Mouse (Mus musculus): ENCODE data around the gene Zim1. TPM values are rescaled to one million over a fixed set of nuclear protein-coding genes. Genes with fewer than 3 reads are reported as not detected.

Zim1 gene
- 0.48 and 0.86 TPM in 2 replicates for polyA plus RNA-seq (2016; fragmentation: Nextera tagmentation; extraction: Ambion mirVana)

DNA sequence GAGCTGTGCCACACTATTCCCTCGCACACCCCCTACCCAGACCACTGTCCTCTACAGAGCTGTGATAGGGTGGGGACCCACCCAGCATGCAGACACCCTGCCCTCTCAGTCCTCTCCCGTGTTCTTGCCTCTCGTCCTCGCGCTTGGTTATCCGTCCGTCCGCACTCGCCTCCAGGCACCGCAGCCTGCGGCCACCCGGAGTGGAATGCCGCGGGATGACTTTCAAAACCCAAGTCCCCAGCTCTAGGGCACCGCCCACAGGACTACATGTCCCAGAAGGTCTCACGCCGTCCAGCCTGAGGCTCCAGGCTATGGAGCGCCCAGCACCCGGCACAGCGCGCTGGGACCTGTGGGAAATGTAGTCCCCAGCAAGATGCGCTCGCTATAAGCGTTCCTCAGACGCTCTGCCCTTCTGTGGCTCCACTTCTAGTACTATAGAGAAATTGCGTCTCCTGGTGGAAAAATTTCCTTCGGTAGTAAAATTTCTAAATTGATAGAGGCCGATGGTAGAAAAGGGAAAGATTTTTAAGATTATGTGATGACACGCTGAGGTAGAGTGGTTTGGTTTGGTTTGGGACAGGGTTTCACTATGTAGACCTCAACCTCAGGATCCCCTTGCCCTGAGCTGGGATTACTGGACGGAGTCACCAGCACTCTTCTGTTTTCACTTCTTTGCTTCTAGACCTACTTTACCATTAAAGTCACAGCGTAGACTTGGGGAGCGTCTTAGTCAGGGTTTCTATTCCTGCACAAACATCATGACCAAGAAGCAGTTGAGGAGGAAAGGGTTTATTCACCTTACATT, at the start of gene Zim1:
Gene Zim1, minus strand, starts transcription at position 210 of the 805 bp plus-strand sequence.
- H3K4me1 ChIP-seq: peaks cover 6% of the 10 kb centered on the region
- H3K36me3 ChIP-seq: 0 out of 2 replicates have a peak, but pooled peaks cover 2% of the 10 kb centered on the region
- 10% methylated on average over 32 of the region's 32 CpGs for WGBS
- H3K27ac ChIP-seq (replicated peaks): 0 out of 2 replicates have a peak within 1 kb of the TSS, but pooled peaks have one; percentile 42
- H3K9me3 ChIP-seq (replicated peaks): no peaks in the 10 kb centered on the region
- H3K4me3 ChIP-seq: peak within 1 kb of the TSS; percentile 62
- DNase-seq (ENCODE audit: low spot score): peak; percentile 90
- no peaks in the 10 kb centered on the region for H3K27me3 ChIP-seq (ENCODE audit: low read depth, poor library complexity, severe bottlenecking)

DNA sequence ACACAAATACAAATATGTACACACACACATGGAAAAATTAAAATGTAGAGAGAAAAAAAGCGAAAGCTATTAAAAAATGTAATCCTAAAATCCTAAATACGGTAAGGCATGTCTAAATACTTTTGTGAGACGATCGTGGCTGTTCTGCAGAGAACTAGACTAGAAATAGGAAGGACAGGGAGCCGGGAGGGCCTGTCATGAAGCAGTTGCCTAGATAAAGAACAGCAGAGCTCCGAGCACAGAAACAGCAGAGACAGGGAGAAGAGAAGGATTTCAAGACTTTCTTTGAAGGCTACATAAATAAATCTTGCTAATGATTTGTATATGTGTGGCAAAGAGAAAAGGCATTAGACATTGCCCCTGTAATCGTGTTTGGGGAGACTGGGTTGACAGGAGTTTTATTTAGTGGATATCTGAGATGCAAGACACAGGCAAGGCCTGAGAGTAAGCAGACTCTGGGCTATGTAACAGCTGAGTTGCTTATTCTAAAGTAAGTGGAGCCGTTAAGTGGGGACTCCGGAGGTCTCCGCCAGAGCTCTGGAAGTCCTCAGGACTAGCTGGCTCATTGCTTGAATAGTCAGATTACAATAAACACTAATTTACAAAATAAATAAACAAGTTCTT, 48.1 kb upstream of the Zim1 start:
- 85% methylated on average over 10 of the region's 10 CpGs for WGBS
- Histone ChIP-seq H3K4me1 (peaks cover 4% of the 10 kb centered on the region), H3K9me3 (replicated peaks) (no peaks in the 10 kb centered on the region), H3K27ac (replicated peaks) (no peak overlapping the region), H3K27me3 (ENCODE audit: low read depth, poor library complexity, severe bottlenecking) (no peaks in the 10 kb centered on the region), H3K36me3 (no peaks in the 10 kb centered on the region), H3K4me3 (no peak overlapping the region)
- DNase-seq (ENCODE audit: low spot score): no peak

DNA sequence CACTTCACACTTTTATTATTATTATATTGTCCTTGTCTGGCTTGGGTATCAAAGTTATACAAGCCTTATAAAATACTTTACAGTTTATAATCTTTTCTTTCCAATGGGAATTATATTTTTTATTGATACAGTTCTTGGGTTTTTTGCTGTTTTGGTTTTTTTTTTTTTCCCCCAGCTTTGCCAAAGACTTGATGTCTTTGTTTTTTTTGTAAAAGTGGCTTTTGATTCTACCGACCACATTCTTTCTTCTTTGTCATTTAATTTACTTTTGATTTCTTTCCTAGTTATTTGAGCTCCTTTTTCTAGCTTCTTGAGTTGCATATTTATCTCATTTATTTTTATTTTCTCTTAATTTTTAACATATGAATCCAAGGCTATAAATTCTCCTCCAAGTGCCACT, 39.8 kb upstream of the Zim1 start:
- no peak overlapping the region for H3K4me3 ChIP-seq
- H3K9me3 ChIP-seq (replicated peaks): no peaks in the 10 kb centered on the region; the same call in 1 of the 2 replicates
- H3K36me3 ChIP-seq: no peaks in the 10 kb centered on the region
- H3K4me1 ChIP-seq: peaks cover 9% of the 10 kb centered on the region; the same call in 1 of the 2 replicates
- WGBS: 81% methylated on average over 1 of the region's 1 CpGs
- no peak for DNase-seq (ENCODE audit: low spot score)
- H3K27ac ChIP-seq (replicated peaks): no peak overlapping the region
- no peaks in the 10 kb centered on the region for H3K27me3 ChIP-seq (ENCODE audit: low read depth, poor library complexity, severe bottlenecking)

DNA sequence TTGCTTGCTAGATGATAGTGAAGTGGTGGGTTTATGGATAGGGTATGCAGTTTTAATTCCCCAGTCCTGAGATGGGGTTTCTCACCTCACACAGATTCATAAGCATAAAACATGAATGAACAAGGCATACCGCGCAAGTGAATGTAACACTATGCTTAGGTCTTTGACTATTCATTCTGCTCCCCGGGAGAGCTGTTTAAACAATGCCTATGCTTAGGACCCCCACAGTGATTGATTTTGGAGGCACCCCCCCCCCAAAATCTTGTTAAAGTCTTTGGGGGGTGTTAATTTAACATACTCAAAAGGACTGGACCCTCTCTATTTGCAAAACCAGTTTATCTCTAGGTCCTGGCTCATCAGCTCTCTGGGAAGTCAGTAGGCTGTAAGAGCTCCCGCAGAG, 35.7 kb upstream of the Zim1 start:
- DNase-seq (ENCODE audit: low spot score): no peak
- no peaks in the 10 kb centered on the region for H3K36me3 ChIP-seq
- peak overlapping the region; percentile 89 for H3K27ac ChIP-seq (replicated peaks)
- H3K4me3 ChIP-seq: peak overlapping the region; percentile 58
- H3K27me3 ChIP-seq (ENCODE audit: low read depth, poor library complexity, severe bottlenecking): no peaks in the 10 kb centered on the region
- WGBS: 40% methylated on average over 4 of the region's 4 CpGs
- peaks cover 40% of the 10 kb centered on the region for H3K9me3 ChIP-seq (replicated peaks)
- peaks cover 11% of the 10 kb centered on the region; the same call in 1 of the 2 replicates for H3K4me1 ChIP-seq

DNA sequence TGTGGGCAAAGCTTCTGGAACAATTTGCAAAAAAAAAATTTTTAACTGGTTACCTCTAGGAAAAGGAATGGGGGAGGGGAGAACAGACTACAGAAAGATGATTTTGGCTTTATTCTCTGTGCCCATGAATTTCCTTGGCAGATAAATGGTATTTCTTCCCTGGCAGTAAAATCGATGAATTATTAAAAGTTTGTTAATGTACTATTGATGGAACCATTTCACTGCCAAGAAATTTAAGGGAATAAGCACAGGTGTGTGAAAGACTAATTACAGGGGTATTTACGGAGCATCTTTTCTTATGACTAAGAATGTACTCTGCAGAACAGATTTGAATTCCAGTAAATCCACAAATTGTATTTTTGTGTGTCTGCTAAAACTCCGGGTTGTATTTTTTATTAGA, 35.1 kb upstream of the Zim1 start:
- H3K4me3 ChIP-seq: peak overlapping the region; percentile 58
- DNase-seq (ENCODE audit: low spot score): no peak
- no peaks in the 10 kb centered on the region for H3K27me3 ChIP-seq (ENCODE audit: low read depth, poor library complexity, severe bottlenecking)
- peaks cover 11% of the 10 kb centered on the region; the same call in 1 of the 2 replicates for H3K4me1 ChIP-seq
- peaks cover 41% of the 10 kb centered on the region for H3K9me3 ChIP-seq (replicated peaks)
- 43% methylated on average over 3 of the region's 3 CpGs for WGBS
- H3K36me3 ChIP-seq: no peaks in the 10 kb centered on the region
- peak overlapping the region; percentile 89; the same call in 1 of the 2 replicates for H3K27ac ChIP-seq (replicated peaks)

DNA sequence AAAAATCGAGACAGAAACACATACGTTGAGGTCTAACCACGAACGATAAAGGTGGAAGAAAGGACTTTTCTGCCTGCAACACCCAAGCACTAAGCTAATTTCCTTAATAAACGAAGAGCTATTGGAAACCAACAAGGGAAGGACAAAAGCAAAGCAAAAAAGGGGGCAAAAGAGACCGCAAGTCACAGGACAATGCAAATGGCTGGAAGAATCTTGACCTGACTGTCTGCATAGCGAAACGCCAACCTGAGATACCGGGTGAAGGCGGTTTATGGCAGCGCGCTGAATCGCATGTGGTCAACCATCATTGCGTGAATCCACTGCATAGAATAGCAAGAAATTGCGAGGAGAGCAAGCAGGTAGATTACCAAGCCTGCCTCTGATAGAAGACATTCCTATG, 34.6 kb upstream of the Zim1 start:
- peak; percentile 57 for DNase-seq (ENCODE audit: low spot score)
- Histone ChIP-seq H3K36me3 (0 out of 2 replicates have a peak, but pooled peaks cover under 1% of the 10 kb centered on the region), H3K4me3 (peak overlapping the region; percentile 58), H3K4me1 (peaks cover 11% of the 10 kb centered on the region; the same call in 1 of the 2 replicates), H3K27me3 (ENCODE audit: low read depth, poor library complexity, severe bottlenecking) (no peaks in the 10 kb centered on the region), H3K27ac (replicated peaks) (peak overlapping the region; percentile 89), H3K9me3 (replicated peaks) (peaks cover 41% of the 10 kb centered on the region)
- 48% methylated on average over 15 of the region's 15 CpGs for WGBS

DNA sequence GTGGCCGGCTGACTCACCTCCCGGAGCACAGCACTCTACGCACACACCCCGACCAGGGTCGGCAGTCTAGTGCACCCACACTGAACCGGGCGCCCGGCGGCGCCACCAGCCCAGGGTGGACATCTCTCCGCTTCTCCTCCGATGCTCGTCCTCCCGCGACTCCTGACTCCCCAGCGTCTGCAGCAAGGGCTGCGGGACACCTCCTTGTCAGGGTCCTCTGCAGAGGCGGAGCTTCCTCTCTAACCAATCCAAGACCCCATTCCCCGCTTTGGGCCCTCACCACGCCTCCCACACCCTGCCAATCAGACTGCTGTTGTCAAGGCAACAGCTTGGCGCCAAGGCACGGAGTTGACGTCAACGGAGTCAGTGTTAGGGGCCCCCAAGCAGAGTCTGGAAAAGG, 34.0 kb upstream of the Zim1 start, which contains the start of the genes Peg3 and Usp29:
Gene Peg3, minus strand, starts transcription at position 191 of the 400 bp plus-strand sequence.
Gene Usp29, plus strand, starts transcription at position 338 of the 400 bp plus-strand sequence.
- Histone ChIP-seq H3K27me3 (ENCODE audit: low read depth, poor library complexity, severe bottlenecking) (no peaks in the 10 kb centered on the region), H3K27ac (replicated peaks) (peak within 1 kb of the TSS; percentile 89), H3K4me3 (peak within 1 kb of the TSS; percentile 58), H3K4me1 (peaks cover 11% of the 10 kb centered on the region; the same call in 1 of the 2 replicates), H3K9me3 (replicated peaks) (peaks cover 41% of the 10 kb centered on the region), H3K36me3 (peaks cover 6% of the 10 kb centered on the region)
- DNase-seq (ENCODE audit: low spot score): peak; percentile 90
- 54% methylated on average over 24 of the region's 24 CpGs for WGBS

DNA sequence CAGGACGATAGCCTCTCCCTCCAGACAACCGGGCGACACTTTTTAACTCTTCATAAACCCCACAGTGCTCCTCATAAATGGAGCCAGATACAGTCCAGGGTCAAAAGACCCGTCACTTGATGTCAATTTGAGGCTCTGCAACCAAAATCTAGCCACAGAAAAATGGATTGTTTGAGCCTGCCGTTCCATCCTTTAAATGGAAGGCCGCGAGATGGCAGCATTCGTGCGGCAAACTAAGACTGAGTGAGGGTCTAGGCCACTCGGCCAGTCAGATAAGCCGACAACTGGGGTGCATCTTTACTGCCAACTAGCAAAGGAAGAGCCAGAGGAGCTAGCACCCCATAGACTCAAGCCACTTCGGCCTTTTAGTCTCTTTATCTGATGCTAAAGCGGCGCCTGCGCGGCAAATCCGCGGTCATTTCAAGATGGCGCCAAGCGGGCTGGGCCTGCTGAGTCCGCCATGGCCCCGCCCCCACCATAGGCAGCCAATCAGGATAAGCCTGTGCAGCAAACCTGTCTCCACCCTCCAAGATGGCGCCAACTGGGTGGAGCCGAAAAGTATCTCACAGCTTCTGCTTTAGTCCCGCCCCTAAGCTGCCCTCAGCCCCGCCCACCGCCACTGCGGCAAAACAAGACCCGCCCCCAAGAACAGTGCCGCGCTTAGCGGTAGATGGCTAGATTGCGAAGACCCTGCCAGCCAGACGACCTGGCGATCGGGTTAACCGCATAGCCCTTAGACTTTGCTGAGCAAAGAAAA, 33.0 kb upstream of the Zim1 start:
- peak overlapping the region; percentile 58 for H3K4me3 ChIP-seq
- H3K27ac ChIP-seq (replicated peaks): peak overlapping the region; percentile 89
- H3K9me3 ChIP-seq (replicated peaks): peaks cover 41% of the 10 kb centered on the region
- DNase-seq (ENCODE audit: low spot score): peak; percentile 91
- H3K27me3 ChIP-seq (ENCODE audit: low read depth, poor library complexity, severe bottlenecking): no peaks in the 10 kb centered on the region
- H3K36me3 ChIP-seq: peaks cover 14% of the 10 kb centered on the region
- WGBS: 48% methylated on average over 37 of the region's 37 CpGs
- peaks cover 11% of the 10 kb centered on the region; the same call in 1 of the 2 replicates for H3K4me1 ChIP-seq

DNA sequence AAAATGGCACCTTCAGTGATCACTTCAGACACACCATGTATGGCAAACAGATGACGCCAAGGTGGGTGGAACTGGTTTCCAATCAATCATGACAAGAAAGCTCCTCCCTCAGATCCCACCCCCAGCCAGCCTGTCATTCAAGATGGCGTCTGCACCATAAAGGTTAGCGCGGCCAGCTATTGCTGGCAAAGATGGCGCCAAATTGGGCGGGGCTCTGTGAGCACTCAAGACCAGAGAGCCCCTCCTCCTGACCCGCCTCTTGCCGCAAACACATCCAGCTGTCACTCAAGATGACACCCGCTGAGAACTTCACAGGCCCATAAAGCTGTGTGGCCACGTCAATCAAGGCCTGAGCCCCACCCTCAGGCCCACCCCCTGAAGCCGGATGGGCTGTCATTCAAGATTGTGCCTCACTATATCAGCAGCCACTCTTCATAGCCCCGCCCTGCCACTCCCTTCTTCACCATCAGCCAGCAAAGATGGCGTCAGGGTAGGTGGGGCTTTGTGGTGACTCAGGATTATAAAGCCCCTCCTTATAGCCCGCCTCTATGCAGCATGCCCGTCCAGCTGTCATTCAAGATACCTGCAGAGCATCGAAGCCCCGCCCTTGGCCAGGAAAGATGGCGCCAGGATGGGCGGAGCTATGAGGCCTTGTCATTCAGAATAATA, 32.1 kb upstream of the Zim1 start:
- H3K36me3 ChIP-seq: peaks cover 22% of the 10 kb centered on the region
- H3K4me1 ChIP-seq: peaks cover 11% of the 10 kb centered on the region; the same call in 1 of the 2 replicates
- peak overlapping the region; percentile 89 for H3K27ac ChIP-seq (replicated peaks)
- no peaks in the 10 kb centered on the region for H3K27me3 ChIP-seq (ENCODE audit: low read depth, poor library complexity, severe bottlenecking)
- H3K9me3 ChIP-seq (replicated peaks): peaks cover 41% of the 10 kb centered on the region
- peak overlapping the region; percentile 58 for H3K4me3 ChIP-seq
- peak; percentile 90 for DNase-seq (ENCODE audit: low spot score)
- 52% methylated on average over 19 of the region's 19 CpGs for WGBS

DNA sequence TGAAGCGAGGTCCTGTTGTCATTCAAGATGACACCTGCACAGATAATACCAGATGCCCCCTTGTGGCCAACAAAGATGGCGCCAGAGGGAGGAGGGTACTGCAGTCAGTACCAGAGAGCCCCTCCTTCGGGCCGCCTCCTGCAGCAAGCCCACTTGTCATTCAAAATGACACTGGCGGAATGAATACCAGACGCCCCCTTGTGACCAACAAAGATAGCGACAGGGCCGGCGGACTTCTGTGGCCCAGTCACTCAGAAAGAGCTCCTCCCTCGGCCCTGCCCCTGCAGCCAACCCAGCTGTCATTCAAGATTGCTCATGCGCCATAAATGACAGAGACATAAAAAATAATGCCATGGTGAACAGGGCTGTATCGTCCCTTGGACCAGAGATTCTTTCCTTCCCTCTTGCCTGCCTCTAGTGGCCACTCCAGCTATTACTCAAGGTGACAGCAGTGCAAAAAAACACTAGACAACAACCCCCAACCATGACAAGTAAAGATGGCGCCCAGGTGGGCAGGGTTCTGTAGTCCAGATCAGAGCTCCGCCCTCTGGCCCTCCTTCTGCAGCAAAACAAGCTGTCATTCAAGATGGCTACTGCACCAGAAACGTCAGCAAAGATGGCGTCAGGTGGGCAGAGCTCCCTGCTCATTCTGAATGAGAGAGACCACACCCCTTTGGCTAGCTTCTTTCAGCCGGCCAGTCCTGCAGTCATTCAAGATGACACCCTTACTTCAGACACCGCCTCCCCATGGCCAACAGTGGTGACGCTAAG, 31.3 kb upstream of the Zim1 start:
- WGBS: 56% methylated on average over 19 of the region's 19 CpGs
- peaks cover 28% of the 10 kb centered on the region for H3K36me3 ChIP-seq

DNA sequence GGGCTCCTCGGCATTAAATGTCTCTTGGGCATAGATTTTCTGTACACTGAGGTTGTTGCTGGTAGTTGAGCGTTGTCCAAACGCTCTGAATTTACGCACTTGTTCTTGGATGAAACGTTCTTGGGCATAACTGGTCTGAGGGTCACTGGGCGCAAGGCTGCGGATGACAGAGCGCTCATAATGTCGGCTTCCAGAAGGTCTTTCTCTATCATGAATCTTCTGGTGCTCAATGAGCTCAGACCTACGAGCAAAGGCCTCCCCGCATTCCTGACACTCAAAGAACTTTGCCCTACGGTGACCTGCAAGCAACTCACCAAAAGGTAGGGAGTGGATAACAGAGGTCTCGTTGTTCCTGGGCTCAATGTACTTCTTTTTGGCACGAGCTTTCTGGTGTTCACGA, 13.1 kb upstream of the Zim1 start:
- H3K4me3 ChIP-seq: no peak overlapping the region
- peaks cover 8% of the 10 kb centered on the region for H3K9me3 ChIP-seq (replicated peaks)
- H3K27me3 ChIP-seq (ENCODE audit: low read depth, poor library complexity, severe bottlenecking): no peaks in the 10 kb centered on the region
- peaks cover 89% of the 10 kb centered on the region for H3K36me3 ChIP-seq
- 97% methylated on average over 15 of the region's 15 CpGs for WGBS
- no peaks in the 10 kb centered on the region for H3K4me1 ChIP-seq
- no peak for DNase-seq (ENCODE audit: low spot score)
- H3K27ac ChIP-seq (replicated peaks): no peak overlapping the region

More for the DNA sequence above, 31.3 kb upstream of the Zim1 start:
- H3K9me3 ChIP-seq (replicated peaks): peaks cover 41% of the 10 kb centered on the region
- H3K27ac ChIP-seq (replicated peaks): peak overlapping the region; percentile 89
- DNase-seq (ENCODE audit: low spot score): peak; percentile 77
- no peaks in the 10 kb centered on the region for H3K27me3 ChIP-seq (ENCODE audit: low read depth, poor library complexity, severe bottlenecking)
- peak overlapping the region; percentile 58 for H3K4me3 ChIP-seq
- H3K4me1 ChIP-seq: peaks cover 11% of the 10 kb centered on the region; the same call in 1 of the 2 replicates

Measured in midbrain, embryonic 10.5 days (tissue).